Mouse (Mus musculus) T-helper 1 cell (primary cell): Measurements from ENCODE around the gene Zfp420.
"Not testable (repeated sequence)": the region's sequence is repeated elsewhere in the genome, so short reads cannot be mapped to it uniquely, and the experiment has no call there.

Source experiments
- in situ Hi-C: fragments of 300-600 bp; cut with MboI, MseI; formaldehyde crosslinking; loops from one replicate; pipeline ENCODE4 v1.15.1; 2025; ENCODE audit warnings: high pct_unique_total_duplicates

Gene Zfp420

DNA sequence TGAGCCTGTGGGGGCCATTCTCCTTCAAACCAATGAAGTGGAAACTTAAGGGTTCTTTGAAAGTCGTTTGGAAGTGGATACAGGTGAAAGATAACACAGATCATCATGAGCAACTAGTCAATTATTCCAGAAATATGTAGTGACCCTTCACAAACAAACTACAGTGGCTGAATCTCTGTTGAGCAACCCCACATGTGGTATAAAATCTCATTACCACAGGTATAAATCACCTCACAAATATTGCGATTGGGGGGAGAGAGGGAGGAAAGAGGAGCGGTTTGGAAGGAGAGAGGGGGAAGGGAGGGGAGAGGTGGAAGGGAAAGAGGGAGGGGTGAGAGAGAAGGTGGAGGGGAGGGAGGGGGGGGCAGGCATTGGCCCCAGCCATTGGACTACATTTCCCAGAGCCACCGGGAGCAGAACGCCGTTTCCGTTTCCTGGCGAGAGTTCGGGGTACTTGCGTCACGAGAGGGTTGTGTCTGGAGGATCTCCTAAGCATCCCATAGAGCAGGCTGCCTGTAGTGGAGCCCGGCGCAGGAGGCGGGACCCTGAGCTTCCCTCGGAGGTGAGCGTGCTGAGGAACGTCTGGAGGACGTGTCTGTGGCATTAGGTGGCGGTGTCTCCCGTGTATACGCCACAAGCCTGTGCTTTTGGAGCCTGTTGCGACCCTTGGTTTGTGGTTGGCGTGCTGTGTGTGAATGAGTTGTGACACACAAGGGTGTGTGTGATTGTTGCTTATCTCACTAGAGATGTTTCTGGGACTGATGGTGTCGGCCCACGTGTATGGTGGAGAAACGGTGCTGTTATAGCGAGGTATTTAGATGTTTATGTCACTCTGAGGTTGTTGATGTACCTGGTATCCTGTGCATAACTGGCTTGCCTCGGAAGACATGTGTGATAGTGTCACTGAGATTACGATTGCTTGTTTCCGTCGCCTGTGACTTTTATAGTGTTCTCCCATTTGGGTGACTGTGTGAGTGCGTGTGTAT, at the start of gene Zfp420:
TSS of gene Zfp420 (plus strand) at position 448 of the 986 bp plus-strand sequence.
- in situ Hi-C loops, result loop anchor here (5.0 to 10.0 kb wide), 3 partner anchors 43 to 92 kb away; partner anchors contain the start of genes Zfp27, Zfp383, Zfp74 and Zfp790

DNA sequence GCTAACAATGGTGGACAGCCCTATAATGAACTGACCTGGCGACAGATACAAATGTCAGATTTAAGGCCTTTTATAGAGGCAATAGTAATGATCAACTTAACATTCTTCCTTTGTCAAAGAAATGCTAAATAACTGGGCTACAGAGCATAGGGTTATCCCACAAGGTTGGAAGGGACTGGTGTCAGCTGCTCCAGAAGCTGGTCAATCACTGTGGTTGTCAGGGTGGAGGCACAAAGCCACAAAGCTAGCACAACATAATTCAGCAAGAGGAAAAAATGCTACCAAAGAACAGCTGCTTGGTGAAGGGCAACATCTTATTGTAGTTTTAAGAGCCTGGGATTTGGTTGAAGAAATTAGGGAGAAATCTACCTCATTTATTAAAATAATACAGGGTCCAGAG, 47.5 kb upstream of the Zfp420 start:
- in situ Hi-C loops, result no loop called here

DNA sequence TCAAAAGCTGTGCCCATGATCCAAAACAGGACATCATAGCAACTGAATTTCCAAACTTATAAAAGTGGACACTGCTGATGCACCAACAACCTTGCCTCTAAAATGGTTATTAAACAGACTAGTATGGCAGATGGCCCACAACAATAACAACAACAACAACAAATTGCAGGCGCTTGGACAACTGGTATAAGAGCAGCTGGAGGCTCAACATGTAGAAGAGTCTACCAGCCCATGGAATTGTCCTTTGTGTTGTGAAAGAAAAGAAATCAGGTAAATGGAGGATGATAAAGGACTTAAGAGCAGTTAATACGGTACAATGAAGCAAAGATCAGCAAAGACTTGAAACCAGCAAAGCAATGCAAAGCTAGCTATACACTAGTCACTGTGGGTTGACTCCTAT, 45.4 kb upstream of the Zfp420 start:
- in situ Hi-C loops, result no loop called here

DNA sequence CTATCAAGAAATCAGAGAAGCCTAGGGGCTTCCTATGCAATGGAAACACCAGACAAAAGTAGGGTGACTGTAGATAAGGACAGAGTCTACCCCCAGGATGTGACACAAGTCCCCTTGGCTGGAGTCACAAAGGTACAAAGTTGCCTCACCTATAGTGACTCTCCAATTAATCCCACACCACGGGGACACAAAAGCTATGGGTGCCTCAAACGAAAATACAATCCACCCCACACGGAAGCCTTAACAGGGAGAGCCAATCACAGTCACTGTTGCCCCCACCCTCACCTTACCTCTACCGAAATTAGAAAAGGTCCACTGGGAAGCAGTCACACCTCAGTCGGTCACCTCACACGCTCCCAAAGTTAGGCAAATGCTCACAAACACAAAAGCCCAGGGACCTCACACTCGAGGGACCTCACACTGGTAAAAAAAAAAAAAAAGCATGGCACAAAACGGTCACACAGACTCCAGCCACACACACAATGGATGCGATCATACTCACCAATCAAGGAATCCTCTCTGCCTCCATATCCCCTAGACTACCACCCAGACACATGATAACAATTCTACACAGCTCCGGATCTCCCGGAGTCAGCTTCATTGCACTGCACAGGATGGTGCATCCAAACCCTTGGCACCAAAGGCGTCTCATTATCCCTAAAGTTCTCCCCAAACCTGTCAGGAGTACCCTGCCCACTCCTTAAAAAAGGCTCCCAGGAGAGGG, 44.6 kb upstream of the Zfp420 start:
- in situ Hi-C loops, result loop anchor here (5.0 kb wide), 2 partner anchors 42 to 48 kb away; partner anchors contain the start of genes Zfp420 and Zfp84

DNA sequence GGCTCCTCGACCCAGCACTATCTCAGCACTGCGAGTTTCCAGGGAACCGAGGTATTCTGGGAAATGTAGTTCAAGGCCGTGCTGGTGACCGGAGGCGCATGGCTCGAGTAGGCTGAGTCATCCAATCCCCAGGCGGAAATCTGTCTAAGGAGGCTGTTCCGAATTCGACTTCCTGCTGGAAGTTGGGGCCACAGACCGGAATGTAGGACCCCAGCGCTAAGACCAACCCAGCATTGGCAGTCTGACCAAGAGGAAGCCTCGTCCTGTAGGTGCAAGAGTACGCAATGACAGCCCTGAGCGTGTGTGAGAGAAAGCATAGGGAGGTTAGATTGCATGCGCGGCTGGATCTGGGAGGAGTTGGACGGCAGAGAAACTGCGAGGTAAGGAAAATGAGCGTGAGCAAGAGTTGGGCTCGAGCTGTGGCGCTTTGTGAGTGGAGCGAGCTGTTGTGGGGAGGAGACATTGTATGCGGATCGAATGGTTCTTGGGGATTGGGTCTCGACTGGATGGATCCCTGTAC, 43.8 kb upstream of the Zfp420 start, which contains the start of gene Zfp790:
TSS of gene Zfp790 (plus strand) at position 205 of the 520 bp plus-strand sequence.
- in situ Hi-C loops, result loop anchor here (5.0 kb wide), 2 partner anchors 41 to 49 kb away; partner anchors contain the start of genes Zfp420 and Zfp84

DNA sequence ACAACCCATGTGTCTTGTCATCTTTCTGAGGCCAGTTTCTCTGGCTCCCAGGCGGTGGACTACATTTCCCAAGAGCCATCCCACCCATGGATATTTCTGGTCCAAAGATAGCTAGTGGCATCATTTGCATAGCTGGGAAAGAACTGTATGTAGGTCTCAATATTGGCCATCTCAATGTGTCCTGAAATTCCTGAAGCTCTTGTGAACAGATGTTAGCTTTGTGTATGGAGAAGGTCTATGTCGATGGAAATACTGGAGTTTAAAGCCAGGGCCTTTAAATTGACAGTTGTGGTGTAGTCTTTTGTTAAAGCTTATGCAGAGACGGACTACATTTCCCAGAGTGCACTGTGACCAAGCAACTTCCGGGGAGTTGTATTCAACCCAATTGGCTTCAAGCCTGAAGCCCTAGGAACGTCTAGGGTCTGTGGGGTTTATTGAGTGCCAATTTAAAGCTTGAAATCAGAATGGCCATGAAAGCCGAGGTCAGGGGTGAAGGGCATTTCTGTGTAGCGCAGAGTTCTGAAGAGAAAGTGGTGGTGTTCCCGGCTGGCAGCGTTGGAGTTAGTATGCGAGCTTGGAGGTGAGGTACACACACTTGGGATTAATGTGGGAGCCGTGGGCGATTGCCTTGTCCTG, 41.0 kb upstream of the Zfp420 start:
- in situ Hi-C loops, result loop anchor here (5.0 kb wide), 2 partner anchors 39 to 51 kb away; partner anchors contain the start of genes Zfp420 and Zfp84

DNA sequence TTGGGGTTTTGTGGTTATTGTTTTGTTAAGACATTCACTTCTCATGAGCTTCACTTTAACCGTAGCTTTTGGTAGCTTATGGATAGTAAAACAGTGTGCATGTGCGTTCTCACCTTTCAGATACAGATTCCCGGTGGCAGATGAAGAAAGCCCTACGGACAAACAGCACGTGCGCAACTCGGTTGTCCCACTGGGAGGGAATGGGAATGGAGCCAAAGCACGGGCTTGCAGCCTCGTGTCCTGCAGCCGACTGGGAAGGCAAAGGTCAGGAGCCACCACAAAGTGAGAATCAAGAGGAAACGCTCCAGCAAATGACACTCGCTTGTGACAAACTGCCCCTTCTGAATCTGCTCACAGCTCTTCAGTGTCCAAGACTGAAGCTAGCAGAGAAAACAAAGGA, 31.8 kb upstream of the Zfp420 start:
- in situ Hi-C loops, result no loop called here

DNA sequence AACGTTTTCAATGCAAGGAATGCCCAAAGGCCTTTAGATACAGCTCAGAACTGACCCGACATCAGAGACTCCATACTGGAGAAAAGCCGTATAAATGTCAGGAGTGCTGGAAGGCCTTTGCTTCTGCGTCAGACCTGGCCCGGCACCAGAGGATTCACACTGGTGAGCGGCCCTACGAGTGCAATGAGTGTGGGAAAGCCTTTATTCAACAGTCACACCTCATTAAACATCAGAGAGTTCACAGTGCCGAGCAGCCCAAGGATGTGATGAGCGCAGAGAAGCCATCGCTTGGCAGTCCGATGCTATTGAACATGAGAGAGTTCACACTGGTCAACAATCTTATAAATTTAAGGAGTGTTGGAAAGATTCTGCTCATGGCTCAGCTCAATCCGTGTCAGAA, 30.0 kb upstream of the Zfp420 start:
- in situ Hi-C loops, result no loop called here

DNA sequence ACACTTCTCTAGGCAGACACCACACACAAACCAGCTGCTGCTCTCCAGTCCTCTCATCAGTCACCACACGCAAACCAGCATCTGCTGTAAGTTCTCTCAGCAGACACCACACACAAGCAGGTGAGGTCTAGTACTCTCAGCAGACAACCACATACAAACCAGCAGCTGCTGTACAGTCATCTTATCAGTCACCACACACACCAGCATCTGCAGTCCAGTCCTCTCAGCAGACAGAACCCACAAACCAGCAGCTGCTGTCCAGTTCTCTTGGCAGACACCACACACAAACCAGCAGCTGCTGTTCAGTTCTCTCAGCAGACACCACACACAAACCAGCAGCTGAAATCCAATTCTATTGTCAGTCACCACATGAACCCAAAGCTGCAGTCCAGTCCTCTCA, 23.0 kb upstream of the Zfp420 start:
- in situ Hi-C loops, result no loop called here

DNA sequence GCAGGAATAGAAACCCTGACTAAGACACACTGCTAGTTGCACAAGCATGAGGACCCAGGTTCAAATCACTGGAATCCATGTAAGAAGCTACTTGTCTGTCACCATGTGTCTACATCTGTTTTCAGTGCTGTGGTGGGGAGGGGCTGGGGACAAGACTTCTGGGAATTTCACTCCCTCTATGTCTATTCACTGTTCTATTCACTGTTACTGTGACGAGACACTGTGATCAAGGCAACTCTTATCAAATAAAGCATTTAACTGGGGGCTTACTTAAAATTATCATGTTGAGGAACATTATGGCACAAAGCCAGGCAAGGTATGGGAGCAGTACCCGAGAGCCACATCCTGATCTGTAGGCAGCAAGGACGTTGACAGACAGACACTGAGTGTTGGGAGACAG, 20.5 kb upstream of the Zfp420 start:
- in situ Hi-C loops, result no loop called here

DNA sequence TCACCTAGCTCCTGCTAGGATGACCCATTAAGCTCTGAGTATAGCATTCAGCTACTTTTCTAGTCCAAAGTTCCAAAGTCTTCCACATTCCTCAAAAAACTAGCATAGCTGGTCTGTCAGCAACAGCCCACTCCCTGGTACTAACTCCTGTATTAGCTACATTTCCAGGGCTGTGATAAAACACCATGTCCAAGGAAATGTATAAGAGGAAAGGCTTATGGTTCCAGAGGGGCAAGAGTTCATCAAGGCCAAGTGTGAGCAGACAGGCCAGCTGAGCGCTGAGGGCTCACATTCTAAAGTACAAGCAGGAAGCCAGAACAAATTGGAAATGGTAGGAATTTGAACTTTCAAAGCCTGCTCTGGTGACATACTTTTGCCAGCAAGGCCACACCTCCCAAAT, 17.7 kb upstream of the Zfp420 start:
- in situ Hi-C loops, result loop anchor here (5.0 kb wide), 1 partner anchor 55 kb away; no protein-coding TSS in a partner anchor

DNA sequence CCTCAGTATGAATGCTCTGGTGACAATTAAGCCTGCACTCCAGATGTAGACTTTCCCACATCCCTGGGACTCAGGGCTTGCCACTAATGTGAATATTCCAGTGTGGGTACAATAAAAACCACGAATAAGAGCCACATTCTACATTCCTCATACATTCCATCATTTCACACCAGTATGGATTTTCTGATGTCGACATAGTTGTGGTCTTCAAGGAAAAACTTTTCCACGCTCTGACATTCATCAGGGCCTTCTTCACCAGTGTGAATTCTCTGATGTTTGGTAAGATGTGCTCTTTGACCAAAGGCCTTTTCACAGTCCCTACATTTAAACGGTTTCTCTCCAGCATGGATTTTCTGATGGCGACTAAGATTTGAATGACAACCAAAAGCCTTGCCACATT, 15.2 kb upstream of the Zfp420 start:
- in situ Hi-C loops, result loop anchor here (5.0 kb wide), 1 partner anchor 57 kb away; no protein-coding TSS in a partner anchor

DNA sequence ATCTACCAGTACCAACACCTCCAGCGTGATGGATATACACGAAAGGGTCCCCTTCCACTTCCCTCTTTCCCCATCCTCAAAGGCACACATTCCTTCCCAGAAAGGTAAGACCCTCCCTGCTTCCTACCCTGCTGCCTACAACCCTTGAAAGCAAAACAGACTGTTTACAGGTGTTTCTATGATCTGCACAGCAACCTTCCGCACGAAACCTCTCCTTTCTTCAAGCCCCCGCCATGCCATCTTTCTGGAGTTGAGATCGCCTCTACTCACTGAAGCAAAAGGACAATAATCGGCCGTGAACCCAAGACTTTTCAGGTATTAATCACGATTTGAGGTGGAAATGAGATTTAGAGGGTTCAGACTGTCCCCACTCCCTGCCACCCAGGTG, 7.0 kb upstream of the Zfp420 start:
- in situ Hi-C loops, result loop anchor here (10.0 kb wide), 1 partner anchor 52 kb away; the partner anchor contains the start of genes Zfp27 and Zfp383

DNA sequence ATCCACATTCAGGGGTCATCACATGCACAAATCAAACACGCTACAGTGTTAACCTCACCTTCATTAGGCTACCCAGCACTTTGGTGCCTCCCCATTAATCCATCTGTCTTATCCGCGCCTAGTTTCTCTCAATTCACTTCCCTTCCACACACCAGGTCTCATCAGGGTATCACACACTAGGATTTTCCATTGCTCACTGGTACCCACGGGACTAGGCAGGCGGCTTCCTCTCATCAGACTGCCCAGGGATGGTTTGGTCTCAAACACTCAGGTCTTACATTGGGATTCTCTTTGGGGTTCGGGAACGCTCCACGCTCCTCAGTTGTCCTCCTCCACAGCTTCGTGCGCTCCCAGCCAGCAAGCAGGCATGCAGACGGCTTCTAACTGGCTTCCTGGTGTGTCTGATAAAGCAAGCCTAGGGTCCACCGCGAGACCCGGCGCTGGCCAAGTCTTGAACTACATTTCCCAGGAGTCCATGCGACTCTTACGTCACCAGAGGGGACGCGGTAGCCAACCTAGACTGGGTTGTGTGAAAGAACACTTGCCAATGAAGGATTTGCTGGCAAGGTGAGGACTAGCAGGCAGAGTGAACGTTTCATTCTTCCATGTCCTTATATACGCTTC, 6.4 kb upstream of the Zfp420 start, which contains the start of gene Zfp940:
TSS of gene Zfp940 (minus strand) at position 451 of the 624 bp plus-strand sequence.
- in situ Hi-C loops, result loop anchor here (10.0 kb wide), 1 partner anchor 51 kb away; the partner anchor contains the start of genes Zfp27 and Zfp383

DNA sequence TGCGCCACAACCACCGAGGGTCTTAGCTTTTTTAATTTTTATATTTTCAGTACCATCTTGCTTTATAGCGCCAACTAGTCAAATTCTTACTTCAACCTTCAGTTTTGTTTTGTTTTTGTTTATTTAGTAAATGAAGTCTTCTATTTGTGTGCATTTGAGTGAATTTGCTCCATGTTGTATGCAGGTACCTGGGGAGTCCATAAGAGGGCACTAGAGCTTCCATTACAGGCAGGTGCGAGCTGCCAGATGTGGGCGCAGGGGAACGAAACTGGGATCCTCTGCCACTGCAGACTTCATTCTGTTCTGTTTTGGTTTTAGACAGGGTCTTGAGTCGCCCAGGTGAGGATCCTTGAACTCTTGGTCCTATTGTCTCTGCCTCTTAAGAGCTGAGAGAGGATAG, 1.9 kb downstream of the Zfp420 start:
- in situ Hi-C loops, result loop anchor here (5.0 kb wide), 1 partner anchor 91 kb away; the partner anchor contains the start of gene Zfp74

DNA sequence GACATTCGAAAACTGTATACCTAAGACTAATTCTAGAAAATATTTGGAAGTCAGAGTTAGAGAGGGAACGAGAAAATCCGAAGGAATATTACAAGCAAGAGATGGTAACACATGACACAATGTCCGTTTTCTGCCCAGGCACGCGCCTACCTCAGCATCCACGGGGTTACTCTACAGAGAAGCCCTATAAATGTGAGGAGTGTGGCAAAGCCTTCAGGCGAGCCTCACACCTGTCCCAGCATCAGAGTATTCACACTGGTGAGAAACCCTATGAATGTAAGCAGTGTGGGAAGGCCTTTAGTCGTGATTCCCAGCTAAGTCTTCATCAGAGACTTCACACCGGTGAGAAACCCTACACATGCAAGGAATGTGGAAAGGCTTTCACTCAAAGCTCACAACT, 14.5 kb downstream of the Zfp420 start:
- in situ Hi-C loops, result no loop called here

DNA sequence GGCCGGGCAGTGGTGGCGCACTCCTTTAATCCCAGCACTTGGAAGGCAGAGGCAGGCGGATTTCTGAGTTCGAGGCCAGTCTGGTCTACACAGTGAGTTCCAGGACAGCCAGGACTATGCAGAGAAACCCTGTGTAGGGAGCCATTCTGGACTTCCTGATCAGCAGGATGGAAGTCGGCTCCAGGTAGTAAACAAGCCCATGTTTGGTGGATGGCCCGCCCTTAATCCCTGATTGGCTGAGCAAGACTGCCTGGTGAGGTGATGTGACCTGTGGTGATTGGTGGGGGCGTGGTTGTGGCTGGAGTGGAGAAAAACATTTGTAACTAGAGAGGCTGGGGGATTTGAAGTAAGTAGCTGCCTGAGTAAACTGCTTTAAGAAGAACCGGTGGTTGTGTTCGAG, 17.8 kb downstream of the Zfp420 start:
- in situ Hi-C loops, result not testable (repeated sequence)

DNA sequence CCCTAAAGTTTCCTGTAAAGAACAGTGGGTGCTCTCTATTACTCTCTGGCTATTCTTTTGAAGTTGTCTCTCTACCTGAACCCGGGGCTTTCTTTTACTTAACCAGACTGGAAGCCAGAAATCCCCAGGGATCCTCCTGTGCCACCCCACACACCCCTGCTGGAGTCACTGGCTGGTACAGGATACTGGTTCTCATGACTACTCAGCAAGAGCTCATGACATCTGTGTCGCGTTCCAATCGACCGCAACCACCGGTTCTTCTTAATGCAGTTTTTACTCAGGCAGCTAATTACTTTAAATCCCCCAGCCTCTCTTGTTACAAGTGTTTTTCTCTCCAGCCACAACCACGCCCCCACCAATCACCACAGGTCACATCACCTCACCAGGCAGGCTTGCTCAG, 20.3 kb downstream of the Zfp420 start:
- in situ Hi-C loops, result no loop called here

DNA sequence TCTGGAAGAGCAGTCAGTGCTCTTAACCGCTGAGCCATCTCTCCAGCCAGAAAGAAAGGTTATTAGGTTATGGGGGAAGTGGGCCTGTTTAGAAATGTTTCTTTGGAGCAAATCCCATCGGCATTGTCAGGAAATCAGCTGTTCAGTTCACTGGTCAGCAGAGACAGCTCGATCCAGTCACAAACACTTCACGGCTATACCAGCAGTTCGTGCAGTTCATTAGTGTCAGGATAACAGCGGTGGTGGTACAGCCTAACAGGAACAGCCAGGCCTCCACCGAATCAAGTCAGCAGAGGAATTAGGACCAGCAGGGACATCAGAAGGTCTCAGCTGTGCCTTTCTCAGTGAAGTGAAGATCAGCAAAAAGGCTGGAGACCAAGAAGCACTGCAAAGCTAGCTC, 21.1 kb downstream of the Zfp420 start:
- in situ Hi-C loops, result no loop called here

DNA sequence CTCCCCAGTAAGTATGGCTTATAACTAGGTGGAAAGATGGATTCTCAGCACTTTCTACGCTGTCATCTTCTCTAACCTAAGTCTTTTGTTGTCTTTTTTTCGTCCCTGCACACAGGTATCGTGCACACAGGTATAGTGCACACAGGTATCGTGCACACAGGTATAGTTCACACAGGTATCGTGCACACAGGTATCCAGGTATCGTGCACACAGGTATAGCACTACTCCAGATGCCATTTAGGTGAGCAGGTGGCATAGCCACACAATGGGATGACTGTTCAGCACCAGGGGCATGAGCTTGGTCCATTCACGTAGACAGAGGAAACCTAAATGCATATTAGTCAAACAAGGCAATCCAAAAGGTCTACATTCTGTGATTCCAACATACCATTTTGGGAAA, 30.7 kb downstream of the Zfp420 start:
- in situ Hi-C loops, result no loop called here

DNA sequence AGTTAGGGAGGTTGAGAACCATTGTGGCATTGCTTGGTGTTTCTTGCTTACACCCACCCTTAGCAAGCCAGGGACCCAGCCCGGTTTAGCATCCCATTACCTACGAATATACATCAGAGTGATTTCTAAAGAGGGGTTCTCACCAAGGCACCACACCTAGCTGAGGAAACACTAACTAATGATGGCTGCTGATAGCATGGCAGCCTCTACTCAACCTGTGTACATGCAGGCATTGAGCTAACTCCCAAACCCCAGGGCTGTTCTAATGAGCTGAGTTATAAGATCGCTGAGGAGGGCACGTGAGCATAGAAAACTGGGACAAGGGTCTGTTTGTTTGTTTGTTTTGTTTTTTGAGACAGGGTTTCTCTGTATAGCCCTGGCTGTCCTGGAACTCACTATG, 33.0 kb downstream of the Zfp420 start:
- in situ Hi-C loops, result no loop called here
